Mouse (Mus musculus) testis, adult 2 months (tissue): ENCODE measurements around the gene Gtf2e1. TPM values are rescaled to one million over a fixed set of nuclear protein-coding genes. Genes with fewer than 3 reads are reported as not detected.

Source experiments
- H3K27ac ChIP-seq: fragments of 200-500 bp; 2 replicates; pipeline ENCODE4 v1.5.1; 2012; ENCODE audit warnings: low read depth, low read length; ENCODE audit not compliant: control insufficient read depth, insufficient read depth
- H3K27me3 ChIP-seq: fragments of 200-500 bp; 2 replicates; pipeline ENCODE4 v1.6.1; 2012; ENCODE audit warnings: mild to moderate bottlenecking, low read length, moderate library complexity; ENCODE audit not compliant: control insufficient read depth, insufficient read depth
- H3K36me3 ChIP-seq: fragments of 200-500 bp; 2 replicates; pipeline ENCODE4 v1.6.1; 2012; ENCODE audit warnings: mild to moderate bottlenecking, low read length; ENCODE audit not compliant: control insufficient read depth, insufficient read depth
- H3K4me1 ChIP-seq: fragments of 200-500 bp; 2 replicates; pipeline ENCODE4 v1.6.1; 2012; ENCODE audit warnings: low read length; ENCODE audit not compliant: control insufficient read depth, insufficient read depth
- H3K4me3 ChIP-seq: fragments of 200-500 bp; 2 replicates; pipeline ENCODE4 v1.5.1; 2012; ENCODE audit warnings: low read depth, mild to moderate bottlenecking, low read length, moderate library complexity, mixed read lengths; ENCODE audit not compliant: control insufficient read depth
- CTCF ChIP-seq: fragments of 200-500 bp; IDR thresholded peaks from 2 replicates; pipeline ENCODE4 v1.5.1; 2012; ENCODE audit warnings: low read depth, mild to moderate bottlenecking, inconsistent platforms, low read length, moderate library complexity; ENCODE audit not compliant: control insufficient read depth, insufficient read depth, insufficient replicate concordance
- POLR2A ChIP-seq: fragments of 200-500 bp; IDR thresholded peaks from 2 replicates; pipeline ENCODE4 v1.6.1; 2012; ENCODE audit warnings: low read depth, mild to moderate bottlenecking, inconsistent platforms, low read length, moderate library complexity; ENCODE audit not compliant: control insufficient read depth
- polyA plus RNA-seq: library from polyadenylated mRNA; depleted of rRNA; stranded (reverse); fragments of >200 nt; gene quantifications from 2 replicates; pipeline ENCODE4 v1.2.3, GENCODE M21; 2012; rRNA removed

The Gtf2e1 gene
- polyA plus RNA-seq, 1 experiment: 10.7 TPM

- Histone ChIP-seq H3K4me3 (no peak overlapping the region), H3K27ac (no peak overlapping the region), H3K27me3 (no peaks in the 10 kb centered on the region), H3K36me3 (no peaks in the 10 kb centered on the region), H3K4me1 (no peaks in the 10 kb centered on the region)
- TF ChIP-seq CTCF (no peak), POLR2A (no peak)
These were observed 66.8 kb downstream of the Gtf2e1 start for GRCm38 (mm10) chr16:37472620-37473312.

- H3K27me3 ChIP-seq: no peaks in the 10 kb centered on the region
- no peaks in the 10 kb centered on the region for H3K36me3 ChIP-seq
- H3K4me3 ChIP-seq: no peak overlapping the region
- H3K4me1 ChIP-seq: no peaks in the 10 kb centered on the region
- no peak overlapping the region for H3K27ac ChIP-seq
- TF ChIP-seq POLR2A: no peak
- TF ChIP-seq CTCF: no peak
These were observed 70.0 kb downstream of the Gtf2e1 start for GRCm38 (mm10) chr16:37469595-37469994.

- H3K27me3 ChIP-seq: no peaks in the 10 kb centered on the region
- H3K4me1 ChIP-seq: no peaks in the 10 kb centered on the region
- H3K4me3 ChIP-seq: no peak overlapping the region
- no peak overlapping the region for H3K27ac ChIP-seq
- TF ChIP-seq CTCF (no peak), POLR2A (no peak)
- H3K36me3 ChIP-seq: no peaks in the 10 kb centered on the region
These were observed 75.6 kb downstream of the Gtf2e1 start for GRCm38 (mm10) chr16:37463981-37464380.

GRCm38 (mm10) chr16:37462886-37463285 lies 76.7 kb downstream of the Gtf2e1 start:
- TF ChIP-seq CTCF (no peak), POLR2A (no peak)
- H3K4me3 ChIP-seq: no peak overlapping the region
- H3K27ac ChIP-seq: no peak overlapping the region
- no peaks in the 10 kb centered on the region for H3K27me3 ChIP-seq
- no peaks in the 10 kb centered on the region for H3K4me1 ChIP-seq
- H3K36me3 ChIP-seq: no peaks in the 10 kb centered on the region

- no peaks in the 10 kb centered on the region for H3K4me1 ChIP-seq
- no peak overlapping the region for H3K4me3 ChIP-seq
- H3K27ac ChIP-seq: no peak overlapping the region
- TF ChIP-seq CTCF (no peak), POLR2A (no peak)
- H3K27me3 ChIP-seq: no peaks in the 10 kb centered on the region
- H3K36me3 ChIP-seq: no peaks in the 10 kb centered on the region
These were observed 78.0 kb downstream of the Gtf2e1 start for GRCm38 (mm10) chr16:37461601-37462000.

Other genes starting within 250 kb of the Gtf2e1 start
- gene Stxbp5l, start 154.8 kb downstream of the Gtf2e1 start, polyA plus RNA-seq: 1.2 and 1.5 TPM in 2 replicates
- gene Rabl3, start 96 bp upstream of the Gtf2e1 start, polyA plus RNA-seq: 5.5 and 6.0 TPM in 2 replicates
- 0.79 and 1.2 TPM in 2 replicates for gene Hgd, start 40.4 kb upstream of the Gtf2e1 start, polyA plus RNA-seq
- 74.9 and 80.9 TPM in 2 replicates for gene Ndufb4, start 114.7 kb upstream of the Gtf2e1 start, polyA plus RNA-seq
- 4.8 and 5.4 TPM in 2 replicates for gene Fstl1, start 237.1 kb upstream of the Gtf2e1 start, polyA plus RNA-seq